Mouse (Mus musculus): ENCODE results near the gene Fhl4. TPM values are rescaled to one million over a fixed set of nuclear protein-coding genes. Genes with fewer than 3 reads are reported as not detected.

Fhl4 gene
- polyA plus RNA-seq (2014; fragmentation: Nextera tagmentation; extraction: Ambion mirVana), result 0.99 and 1.3 TPM in 2 replicates

DNA sequence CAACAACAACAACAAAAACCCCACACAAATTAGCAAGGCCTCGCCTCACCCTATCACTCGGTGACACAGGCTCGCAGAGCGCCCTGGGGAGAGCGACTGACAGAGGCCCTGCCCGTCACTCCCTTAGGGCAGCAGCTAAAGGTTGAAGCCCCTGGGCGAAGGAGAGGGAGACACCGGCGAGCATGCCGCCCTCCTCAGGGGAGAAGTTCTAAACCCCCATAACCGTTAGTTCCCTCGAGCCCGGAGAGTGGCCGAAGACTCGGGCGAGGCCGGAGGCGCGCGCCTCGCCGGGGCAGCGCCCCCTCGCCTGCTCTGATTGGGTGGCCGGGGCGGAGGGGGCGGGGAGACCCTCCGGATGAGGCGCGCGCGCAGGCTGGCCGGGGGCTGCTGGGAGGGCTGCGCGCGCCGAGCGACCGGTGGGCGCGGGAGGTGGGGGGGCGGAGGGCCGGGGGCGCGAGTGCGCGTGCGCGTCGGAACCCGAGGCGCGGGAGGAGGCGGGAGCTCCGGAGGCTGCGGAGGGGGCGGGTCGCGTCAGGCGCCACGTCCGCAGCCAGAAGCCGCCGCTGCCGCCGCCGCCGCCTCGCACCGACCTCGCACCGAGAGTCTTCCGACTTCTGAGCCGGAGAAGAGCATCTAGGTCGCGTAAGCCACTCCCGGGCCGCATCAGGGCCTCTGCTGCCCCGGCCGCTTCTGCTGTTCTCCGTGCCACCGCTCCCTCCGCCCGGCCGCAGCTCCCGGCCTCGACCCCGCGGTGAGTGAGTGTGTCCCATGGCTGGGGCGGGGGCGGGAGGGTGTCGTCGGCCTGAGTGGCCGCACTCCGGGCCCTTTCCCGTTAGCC, at the start of gene Fhl4, which contains the start of gene Tmem263:
Gene Fhl4, minus strand, starts transcription at position 249 of the 838 bp plus-strand sequence.
Gene Tmem263, plus strand, starts transcription at position 381 of the 838 bp plus-strand sequence.
- WGBS, result under 1% methylated on average over 83 of the region's 96 CpGs
- ATAC-seq (ENCODE audit: insufficient read depth), result peak; percentile 96
- Histone ChIP-seq H3K27me3 (ENCODE audit: insufficient read depth, low read length) (no peaks in the 10 kb centered on the region), H3K4me1 (ENCODE audit: insufficient read depth) (no peaks in the 10 kb centered on the region), H3K4me2 (peak within 1 kb of the TSS; percentile 70), H3K9ac (peak within 1 kb of the TSS; percentile 94), H3K4me3 (ENCODE audit: low read depth, low read length) (peak within 1 kb of the TSS; percentile 82), H3K27ac (ENCODE audit: low read depth) (peak within 1 kb of the TSS; percentile 86), H3K9me3 (ENCODE audit: low read depth, low read length) (no peaks in the 10 kb centered on the region), H3K36me3 (ENCODE audit: insufficient read depth) (no peaks in the 10 kb centered on the region)
- peak; percentile 96 for DNase-seq
- 0 out of 2 replicates have a peak, but pooled peaks have one; percentile 1 for TF ChIP-seq CTCF (IDR thresholded peaks at IDR 0.05; ENCODE audit: low read depth)

DNA sequence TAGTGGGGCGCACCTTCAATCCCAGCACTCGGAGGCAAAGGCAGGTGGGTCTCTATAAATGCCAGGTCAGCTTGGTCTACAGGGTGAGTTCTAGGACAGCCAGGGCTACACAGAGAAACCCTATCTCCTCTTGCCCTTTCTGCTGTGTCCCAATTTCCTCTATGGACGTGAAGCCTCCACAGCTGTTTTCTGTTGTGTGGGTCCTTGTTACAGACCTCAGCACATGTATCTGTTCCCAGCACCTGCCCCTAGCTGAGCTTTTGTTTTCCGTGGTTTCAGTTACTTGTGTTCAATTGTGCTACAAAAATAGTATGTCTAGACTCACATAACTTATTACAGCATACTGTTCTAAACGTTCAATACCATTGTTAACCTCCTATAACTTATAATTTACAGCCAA, 46.9 kb upstream of the Fhl4 start:
- DNase-seq, result no peak

DNA sequence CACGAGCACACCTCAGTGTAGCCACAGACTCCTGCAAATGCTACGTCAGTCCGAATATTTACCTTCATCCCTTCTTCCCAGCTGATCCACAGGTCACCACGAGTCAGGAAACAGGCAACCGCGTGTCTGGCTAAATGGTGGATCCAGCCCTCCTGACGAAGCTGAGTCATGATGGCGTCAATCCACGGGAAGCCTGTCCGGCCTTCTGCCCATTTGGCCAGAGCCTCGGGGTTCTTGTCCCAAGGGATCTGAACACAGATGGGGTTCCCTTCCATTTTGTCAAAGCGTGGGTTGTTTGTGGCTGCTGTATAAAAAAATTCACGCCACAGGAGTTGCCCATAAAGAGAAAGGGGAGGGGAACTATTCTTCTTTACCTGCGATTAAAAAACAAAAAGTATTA, 44.0 kb upstream of the Fhl4 start:
- DNase-seq (no peak), ATAC-seq (ENCODE audit: insufficient read depth) (no peak)
- Histone ChIP-seq H3K27ac (ENCODE audit: low read depth) (no peak overlapping the region), H3K4me1 (ENCODE audit: insufficient read depth) (no peaks in the 10 kb centered on the region), H3K36me3 (ENCODE audit: insufficient read depth) (peaks cover 56% of the 10 kb centered on the region), H3K4me3 (ENCODE audit: low read depth, low read length) (no peak overlapping the region), H3K27me3 (ENCODE audit: insufficient read depth, low read length) (no peaks in the 10 kb centered on the region), H3K4me2 (no peak overlapping the region), H3K9ac (no peak overlapping the region), H3K9me3 (ENCODE audit: low read depth, low read length) (no peaks in the 10 kb centered on the region)
- 88% methylated on average over 14 of the region's 14 CpGs for WGBS
- TF ChIP-seq CTCF (IDR thresholded peaks at IDR 0.05; ENCODE audit: low read depth), result no peak

More for the DNA sequence above, 46.9 kb upstream of the Fhl4 start:
- H3K27me3 ChIP-seq (ENCODE audit: insufficient read depth, low read length), result no peaks in the 10 kb centered on the region
- H3K9me3 ChIP-seq (ENCODE audit: low read depth, low read length), result no peaks in the 10 kb centered on the region
- TF ChIP-seq CTCF (IDR thresholded peaks at IDR 0.05; ENCODE audit: low read depth), result no peak
- H3K36me3 ChIP-seq (ENCODE audit: insufficient read depth), result peaks cover 37% of the 10 kb centered on the region
- no peak overlapping the region for H3K9ac ChIP-seq
- H3K4me2 ChIP-seq, result no peak overlapping the region
- H3K4me1 ChIP-seq (ENCODE audit: insufficient read depth), result no peaks in the 10 kb centered on the region
- 90% methylated on average over 5 of the region's 5 CpGs for WGBS
- no peak overlapping the region for H3K27ac ChIP-seq (ENCODE audit: low read depth)
- H3K4me3 ChIP-seq (ENCODE audit: low read depth, low read length), result no peak overlapping the region
- no peak for ATAC-seq (ENCODE audit: insufficient read depth)

DNA sequence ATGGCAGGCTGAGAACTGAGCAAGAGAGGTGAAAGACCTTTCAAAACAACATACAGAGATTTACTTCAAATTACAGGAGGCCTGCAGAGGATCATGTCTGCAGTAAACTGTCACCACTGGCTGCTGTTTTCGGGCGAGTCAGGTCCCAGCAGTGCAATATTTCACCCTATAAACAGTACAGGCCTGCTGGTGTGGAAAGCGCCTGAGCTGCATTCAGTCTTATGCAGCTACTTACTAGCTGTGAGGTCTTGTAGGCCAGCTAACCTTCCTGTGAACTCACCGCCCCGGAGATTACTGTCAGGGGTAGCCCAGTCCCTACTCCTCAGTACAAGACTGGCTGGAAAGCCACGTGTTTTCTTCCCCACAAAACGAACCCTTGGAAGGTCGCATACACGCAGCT, 39.2 kb upstream of the Fhl4 start:
- 76% methylated on average over 9 of the region's 9 CpGs for WGBS
- ATAC-seq (ENCODE audit: insufficient read depth), result no peak

DNA sequence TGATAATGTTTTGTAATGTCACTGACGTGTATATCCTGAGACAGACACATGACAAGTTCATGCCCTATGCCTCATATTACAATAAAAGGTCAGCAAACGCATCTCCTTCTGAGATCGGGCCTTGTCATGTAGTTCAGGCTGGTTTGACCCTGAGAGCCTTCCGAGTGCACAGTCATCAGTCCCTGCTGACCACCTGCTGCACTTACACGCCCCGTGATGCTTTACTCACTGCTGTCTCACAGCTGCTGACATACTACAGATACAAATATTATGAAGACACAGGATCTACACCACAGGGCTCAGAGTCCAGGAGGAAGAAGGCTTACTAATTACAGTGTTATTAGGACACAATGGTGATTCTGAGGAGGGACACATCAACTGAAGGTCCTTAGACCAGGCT, 34.3 kb upstream of the Fhl4 start:
- Histone ChIP-seq H3K4me2 (no peak overlapping the region), H3K4me3 (ENCODE audit: low read depth, low read length) (no peak overlapping the region), H3K9me3 (ENCODE audit: low read depth, low read length) (no peaks in the 10 kb centered on the region), H3K4me1 (ENCODE audit: insufficient read depth) (no peaks in the 10 kb centered on the region), H3K36me3 (ENCODE audit: insufficient read depth) (peaks cover 16% of the 10 kb centered on the region; the same call in 1 of the 2 replicates), H3K27ac (ENCODE audit: low read depth) (no peak overlapping the region), H3K27me3 (ENCODE audit: insufficient read depth, low read length) (no peaks in the 10 kb centered on the region), H3K9ac (no peak overlapping the region)
- 78% methylated on average over 6 of the region's 6 CpGs for WGBS
- no peak for DNase-seq
- no peak for TF ChIP-seq CTCF (IDR thresholded peaks at IDR 0.05; ENCODE audit: low read depth)
- ATAC-seq (ENCODE audit: insufficient read depth), result no peak

More for the DNA sequence above, 39.2 kb upstream of the Fhl4 start:
- Histone ChIP-seq H3K4me2 (no peak overlapping the region), H3K36me3 (ENCODE audit: insufficient read depth) (peaks cover 36% of the 10 kb centered on the region), H3K27me3 (ENCODE audit: insufficient read depth, low read length) (no peaks in the 10 kb centered on the region), H3K9me3 (ENCODE audit: low read depth, low read length) (no peaks in the 10 kb centered on the region), H3K27ac (ENCODE audit: low read depth) (no peak overlapping the region), H3K4me1 (ENCODE audit: insufficient read depth) (no peaks in the 10 kb centered on the region), H3K9ac (no peak overlapping the region), H3K4me3 (ENCODE audit: low read depth, low read length) (no peak overlapping the region)
- DNase-seq, result no peak
- TF ChIP-seq CTCF (IDR thresholded peaks at IDR 0.05; ENCODE audit: low read depth), result no peak

DNA sequence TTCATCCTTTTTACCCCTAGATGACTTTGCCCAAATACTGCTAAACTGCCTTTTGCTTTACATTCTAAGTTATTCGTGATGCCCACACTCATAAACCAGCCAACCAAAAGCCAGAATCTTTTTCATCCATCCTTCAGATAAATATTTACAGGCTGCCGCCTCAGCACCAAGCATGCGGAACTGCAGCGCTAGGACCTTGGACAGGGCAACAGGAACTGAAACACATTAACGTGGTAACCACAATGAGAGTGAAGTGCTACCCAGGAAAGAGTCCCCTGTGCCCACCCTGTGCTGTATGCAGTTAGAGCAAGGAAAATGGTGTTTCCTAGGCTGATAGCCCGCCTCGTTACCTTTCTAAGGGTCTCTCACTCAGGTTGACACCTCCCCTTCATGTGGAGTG, 26.2 kb upstream of the Fhl4 start:
- Histone ChIP-seq H3K9ac (no peak overlapping the region), H3K9me3 (ENCODE audit: low read depth, low read length) (no peaks in the 10 kb centered on the region), H3K4me3 (ENCODE audit: low read depth, low read length) (peak overlapping the region; percentile 59), H3K4me2 (peak overlapping the region; percentile 61), H3K4me1 (ENCODE audit: insufficient read depth) (0 out of 2 replicates have a peak, but pooled peaks cover 4% of the 10 kb centered on the region), H3K27me3 (ENCODE audit: insufficient read depth, low read length) (no peaks in the 10 kb centered on the region), H3K27ac (ENCODE audit: low read depth) (no peak overlapping the region), H3K36me3 (ENCODE audit: insufficient read depth) (peaks cover 6% of the 10 kb centered on the region; the same call in 1 of the 2 replicates)
- WGBS, result 17% methylated on average over 7 of the region's 7 CpGs
- DNase-seq (peak; percentile 63), ATAC-seq (ENCODE audit: insufficient read depth) (peak; percentile 32; the same call in 1 of the 2 replicates)
- TF ChIP-seq CTCF (IDR thresholded peaks at IDR 0.05; ENCODE audit: low read depth), result no peak

Measured in lung, embryonic 14.5 days (tissue).